Mouse (Mus musculus) retina, postnatal 7 days (tissue): ENCODE measurements around the gene Olfr1055.
"Not testable (repeated sequence)": the region's sequence is repeated elsewhere in the genome, so short reads cannot be mapped to it uniquely, and the experiment has no call there.

Source experiments
- DNase-seq: peaks from one replicate; pipeline ENCODE4 v3.0.0-alpha.2; 2012; ENCODE audit warnings: low read depth, low spot score

Olfr1055 gene

DNA sequence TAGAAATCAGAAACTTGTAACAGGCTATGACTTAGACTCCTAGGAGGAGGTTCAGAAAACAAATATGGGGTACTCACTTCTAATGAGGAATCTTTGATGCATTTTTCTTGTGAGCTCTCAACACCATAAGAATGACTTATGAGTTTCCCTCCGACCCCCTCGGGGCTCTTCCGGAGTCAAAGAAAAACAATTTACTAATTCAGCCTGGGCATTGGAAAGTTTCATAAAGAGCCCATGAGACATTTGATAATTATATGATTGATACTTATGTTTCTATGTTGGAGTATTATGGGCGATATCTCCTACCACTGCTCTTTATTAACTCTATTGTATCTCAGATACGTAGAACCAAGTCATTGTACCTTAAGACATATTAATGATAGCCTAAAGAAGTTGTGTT lies at the start of gene Olfr1055:
Olfr1055 (minus strand) TSS at position 101 of the 400 bp plus-strand sequence.
- no peak for DNase-seq

DNA sequence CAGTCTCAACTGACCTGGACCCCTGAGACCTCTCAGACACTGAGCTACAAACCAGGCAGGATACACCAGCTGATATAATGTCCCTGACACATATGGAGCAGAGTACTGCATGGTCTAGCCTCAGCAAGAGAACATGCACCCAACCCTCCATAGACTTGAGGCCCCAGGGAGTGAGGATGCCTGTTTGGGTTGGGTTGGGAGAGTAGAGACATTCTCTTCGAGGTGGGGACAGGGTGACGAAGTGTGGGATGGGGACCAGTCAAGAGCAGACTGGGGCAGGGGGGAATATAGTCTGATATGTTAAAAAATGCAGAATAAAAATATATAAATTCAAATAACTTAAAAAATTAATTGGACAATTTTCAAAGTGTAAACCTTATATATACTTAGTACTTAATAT lies 45.0 kb upstream of the Olfr1055 start:
- DNase-seq = no peak

DNA sequence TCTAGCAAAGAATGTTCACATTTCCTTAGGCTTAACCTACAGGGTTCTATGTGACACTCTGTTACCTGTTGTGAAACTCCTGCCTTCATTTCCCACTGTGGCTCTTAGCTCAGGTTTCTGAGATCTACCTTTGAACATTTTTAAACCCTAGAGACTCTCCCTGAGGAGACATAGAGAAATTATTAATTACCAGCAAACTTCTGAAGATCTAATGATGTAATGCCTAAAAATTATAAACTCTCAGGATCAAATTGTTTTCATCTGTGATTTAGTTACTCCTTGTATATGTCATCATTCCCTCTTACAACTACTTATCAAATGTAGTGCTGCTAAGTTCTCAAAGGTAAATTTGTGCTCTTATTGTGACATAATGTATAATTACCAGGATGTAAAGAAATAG lies 38.4 kb upstream of the Olfr1055 start, which contains the start of gene Olfr1058:
Olfr1058 (minus strand) TSS at position 101 of the 400 bp plus-strand sequence.
- DNase-seq = not testable (repeated sequence)

GRCm38 (mm10) chr2:86378293-86378692 lies 28.2 kb upstream of the Olfr1055 start, which contains the start of gene Olfr1057:
Olfr1057 (minus strand) TSS chr2:86378393.
- no peak for DNase-seq

DNA sequence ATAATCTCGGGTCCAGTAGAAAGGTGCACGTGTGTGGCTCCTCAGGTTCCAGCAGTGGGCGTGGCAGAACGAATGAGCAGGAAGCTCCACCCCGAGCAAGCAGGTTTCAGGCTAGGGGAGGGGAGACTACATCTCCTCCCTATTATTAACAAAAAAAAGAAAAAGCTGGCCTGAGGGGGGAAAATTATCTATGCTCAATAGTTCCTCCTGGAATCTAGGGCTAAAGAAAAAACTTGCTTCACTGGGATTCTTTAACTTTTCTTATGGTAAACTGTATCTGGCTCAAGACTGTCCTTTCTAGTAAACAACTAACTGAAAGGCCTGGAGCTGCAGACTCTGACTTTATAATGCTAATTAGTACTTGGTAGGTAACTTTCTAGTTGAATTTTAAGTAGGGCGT lies 16.3 kb upstream of the Olfr1055 start:
- not testable (repeated sequence) for DNase-seq

DNA sequence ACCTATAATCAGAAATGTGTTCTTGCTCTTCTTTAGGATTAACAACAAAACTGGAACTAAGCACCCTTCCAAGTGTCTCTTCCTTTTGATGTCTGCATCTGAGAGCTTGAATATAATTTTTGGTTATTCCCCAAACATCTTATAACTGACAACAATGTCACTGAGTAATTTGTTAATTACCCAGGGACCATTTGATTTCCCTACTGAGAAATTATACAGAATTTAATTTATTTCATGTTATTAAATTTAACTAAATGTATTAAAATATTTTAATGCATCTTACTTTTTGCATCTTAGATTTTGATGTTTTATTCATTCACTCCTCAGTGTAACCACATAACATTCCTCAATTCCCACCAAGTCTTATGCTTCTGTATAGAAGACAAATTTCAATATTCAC lies 12.3 kb upstream of the Olfr1055 start, which contains the start of gene Olfr1056:
Olfr1056 (minus strand) TSS at position 101 of the 400 bp plus-strand sequence.
- DNase-seq = no peak

GRCm38 (mm10) chr2:86351751-86352150 lies 1.7 kb upstream of the Olfr1055 start:
- not testable (repeated sequence) for DNase-seq

DNA sequence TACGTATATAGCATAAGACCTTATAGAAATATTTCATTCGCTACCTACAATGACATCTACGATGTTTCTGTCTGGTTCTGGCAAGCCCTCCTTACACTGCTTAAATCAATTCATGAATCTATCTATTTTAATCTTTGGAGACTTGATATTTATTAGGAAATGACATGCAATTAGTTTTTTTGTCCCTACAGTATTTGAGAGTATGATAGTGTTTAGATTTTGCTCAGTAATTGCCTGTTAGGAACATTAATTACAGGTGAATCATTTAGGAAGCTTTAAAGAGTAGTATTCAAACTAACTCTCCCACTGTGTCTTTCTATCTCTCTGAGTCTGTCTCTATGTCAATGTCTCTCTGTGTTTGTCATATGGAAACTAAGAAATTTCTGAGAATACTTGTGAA lies 14.8 kb downstream of the Olfr1055 start, which contains the start of gene Olfr1054:
Olfr1054 (minus strand) TSS at position 101 of the 400 bp plus-strand sequence.
- no peak for DNase-seq

DNA sequence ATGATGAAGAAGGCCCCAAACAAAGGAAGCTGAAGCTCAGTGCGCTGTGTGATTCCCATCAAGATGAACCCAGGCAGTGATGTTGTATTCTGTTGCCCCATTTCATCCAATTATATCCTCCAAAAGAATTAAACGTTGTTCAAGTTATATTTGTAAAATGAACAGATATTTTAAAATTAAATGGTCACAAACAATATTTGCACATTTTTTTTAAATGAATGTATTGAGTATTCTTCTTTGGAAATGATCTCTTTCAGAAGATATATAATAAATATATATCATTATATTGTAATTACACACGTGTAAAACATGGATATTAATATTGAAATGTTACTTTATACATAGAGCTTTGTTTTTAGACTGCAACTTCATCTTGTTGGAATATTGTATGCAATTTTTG lies 34.9 kb downstream of the Olfr1055 start, which contains the start of gene Olfr1053:
Olfr1053 (minus strand) TSS at position 101 of the 400 bp plus-strand sequence.
- DNase-seq = no peak
